Mouse (Mus musculus): ENCODE results near the gene Igfbp4. TPM values are rescaled to one million over a fixed set of nuclear protein-coding genes. Genes with fewer than 3 reads are reported as not detected.

The Igfbp4 gene
- total RNA-seq, 1 experiment from 2014 or later, result 11.4 TPM

DNA sequence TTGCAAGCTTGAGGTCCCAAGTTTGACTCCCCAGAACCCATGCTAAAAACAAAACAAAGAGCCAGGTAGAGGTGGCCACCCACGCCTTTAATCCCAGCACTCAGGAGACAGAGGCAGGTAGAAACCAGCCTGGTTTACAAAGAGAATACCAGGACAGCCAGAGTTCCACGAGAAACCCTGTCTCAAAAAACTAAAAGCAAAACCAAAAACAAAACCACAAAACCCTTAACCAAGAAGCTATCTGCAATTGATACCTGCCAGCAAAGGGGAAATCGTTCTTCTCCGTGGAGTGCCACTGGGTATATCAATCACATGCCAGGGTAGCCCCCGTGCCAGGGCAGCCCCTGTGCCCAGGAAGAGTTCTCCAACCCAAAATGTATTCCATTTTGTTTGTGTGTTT, 59.2 kb downstream of the Igfbp4 start:
- ATAC-seq (ENCODE audit: extremely low read depth, insufficient number of reproducible peaks, low FRiP score, poor library complexity, severe bottlenecking), result no peak

DNA sequence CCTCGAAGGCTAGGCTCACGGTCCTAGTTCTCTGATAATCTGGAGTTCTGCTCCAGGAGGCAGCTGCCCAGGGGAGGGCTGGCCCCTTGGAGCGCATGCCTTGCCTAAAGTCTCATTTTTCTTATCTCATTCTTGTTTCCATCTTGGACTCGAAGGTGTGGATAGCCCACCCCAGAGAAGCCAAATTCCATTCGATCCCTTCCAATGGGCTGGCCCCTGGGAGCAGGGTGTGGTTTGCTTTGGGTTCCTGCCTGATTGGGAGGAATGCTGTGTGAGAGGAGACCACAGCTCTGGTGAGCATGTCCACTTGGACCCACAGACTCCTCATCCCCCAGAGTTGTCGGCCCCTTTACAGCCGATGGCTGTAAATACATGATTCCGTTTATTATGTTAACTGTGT, 60.6 kb downstream of the Igfbp4 start:
- ATAC-seq (ENCODE audit: extremely low read depth, insufficient number of reproducible peaks, low FRiP score, poor library complexity, severe bottlenecking), result no peak

DNA sequence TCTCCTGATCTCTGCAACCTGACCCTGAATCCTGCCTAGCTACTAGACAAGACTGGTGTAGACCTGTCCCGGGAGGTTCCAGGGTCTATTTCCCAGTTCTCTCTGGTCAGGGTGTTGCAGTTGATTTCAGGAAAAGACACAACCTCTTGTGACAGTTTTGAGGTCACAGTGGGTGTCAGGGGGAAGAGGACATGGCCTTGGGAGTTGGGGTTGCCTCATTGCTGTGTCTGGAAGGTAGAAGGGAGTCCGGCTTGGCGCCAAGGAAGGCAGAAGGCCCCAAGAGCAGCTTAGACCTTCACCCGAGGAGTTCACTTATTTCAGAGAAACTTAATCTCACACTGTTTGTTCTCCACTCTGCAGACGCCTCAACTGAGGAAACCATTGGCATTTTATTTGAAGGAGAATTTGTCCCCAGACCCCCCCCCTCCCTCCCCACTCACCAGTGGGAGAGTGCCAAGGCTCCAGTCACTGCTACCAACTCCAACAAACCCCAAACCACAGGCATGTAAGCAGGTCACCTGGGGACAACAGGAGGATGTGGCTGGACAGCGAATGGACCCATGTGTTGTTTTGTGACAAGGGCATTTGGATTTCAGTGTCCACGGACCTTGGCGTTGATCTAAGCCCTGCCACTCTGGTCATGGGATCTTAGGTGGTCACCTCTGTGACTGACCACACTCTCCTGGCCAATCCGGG, 61.7 kb downstream of the Igfbp4 start:
- ATAC-seq (ENCODE audit: extremely low read depth, insufficient number of reproducible peaks, low FRiP score, poor library complexity, severe bottlenecking), result no peak

Other genes starting within 250 kb of the Igfbp4 start
- gene Msl1, start 245.7 kb upstream of the Igfbp4 start, total RNA-seq (2017), result 191 TPM in 2 replicates
- 58.7 and 64.0 TPM in 2 replicates for gene Casc3, start 236.3 kb upstream of the Igfbp4 start, total RNA-seq (2017)
- 0.58 and 0.61 TPM in 2 replicates for gene Rapgefl1, start 204.5 kb upstream of the Igfbp4 start, total RNA-seq (2017)
- 13.4 and 16.2 TPM in 2 replicates for gene Wipf2, start 177.6 kb upstream of the Igfbp4 start, total RNA-seq (2017)
- gene Cdc6, start 133.4 kb upstream of the Igfbp4 start, total RNA-seq (2017), result 2.0 and 2.2 TPM in 2 replicates
- 131 and 135 TPM in 2 replicates for gene Rara, start 113.4 kb upstream of the Igfbp4 start, total RNA-seq (2017)
- not detected in 2 replicates for gene Gjd3, start 58.2 kb upstream of the Igfbp4 start, total RNA-seq (2017)
- gene Top2a, start 17.1 kb upstream of the Igfbp4 start, total RNA-seq (2017), result 2.9 and 5.2 TPM in 2 replicates
- 0.12 and 0.35 TPM in 2 replicates for gene Tns4, start 48.1 kb downstream of the Igfbp4 start, total RNA-seq (2017)
- gene Ccr7, start 113.8 kb downstream of the Igfbp4 start, total RNA-seq (2017), result 172 and 173 TPM in 2 replicates
- 225 and 242 TPM in 2 replicates for gene Smarce1, start 189.8 kb downstream of the Igfbp4 start, total RNA-seq (2017)
- gene Krt222, start 202.8 kb downstream of the Igfbp4 start, total RNA-seq (2017), result 3.8 and 4.9 TPM in 2 replicates
- not detected in 2 replicates for gene Krt24, start 244.0 kb downstream of the Igfbp4 start, total RNA-seq (2017)